Mouse (Mus musculus): ENCODE results near the gene Sema3a. TPM values are rescaled to one million over a fixed set of nuclear protein-coding genes. Genes with fewer than 3 reads are reported as not detected.

The Sema3a gene
- polyA plus RNA-seq, 1 experiment from 2014 or later: 42.1 TPM

DNA sequence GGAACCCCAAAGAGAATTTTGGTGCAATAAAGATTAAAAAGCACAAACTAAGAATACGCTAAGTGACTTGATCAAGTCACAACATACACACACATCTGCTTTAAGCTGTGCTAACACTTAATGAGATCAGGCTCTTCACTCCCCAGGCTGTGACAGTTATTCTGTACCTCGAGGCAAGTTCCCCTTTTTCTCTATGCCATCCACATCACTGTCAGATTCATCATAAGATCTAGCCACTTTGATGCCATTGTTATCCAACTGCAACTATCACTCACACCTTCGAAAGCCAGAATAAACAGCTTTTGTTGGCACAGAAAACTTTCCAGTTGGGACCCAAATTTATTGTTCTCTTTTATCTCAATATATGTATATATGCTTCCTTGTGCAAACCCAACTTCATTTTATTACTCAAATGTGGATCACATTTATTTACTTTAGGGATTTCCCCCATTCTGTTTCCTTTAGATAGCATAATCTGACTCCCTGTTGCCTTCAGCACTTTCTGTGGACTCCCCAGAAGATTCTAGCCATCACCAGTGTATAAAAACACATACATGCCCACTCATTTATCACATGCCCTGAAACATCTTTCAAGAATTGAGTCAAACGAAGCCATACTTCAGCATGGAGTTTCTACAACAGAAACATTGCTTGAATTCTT, 380.8 kb downstream of the Sema3a start:
- Histone ChIP-seq H3K4me3 (ENCODE audit: low read depth, low read length) (no peak overlapping the region), H3K9me3 (ENCODE audit: control insufficient read depth, low read depth, low read length) (no peaks in the 10 kb centered on the region), H3K4me1 (ENCODE audit: control insufficient read depth, insufficient read depth, low read length) (no peaks in the 10 kb centered on the region), H3K27ac (ENCODE audit: low read length) (no peak overlapping the region), H3K4me2 (replicated peaks; ENCODE audit: low read depth, low read length) (no peak overlapping the region), H3K36me3 (ENCODE audit: control insufficient read depth, insufficient read depth, low read length) (no peaks in the 10 kb centered on the region), H3K27me3 (ENCODE audit: control insufficient read depth, insufficient read depth, low read length) (no peaks in the 10 kb centered on the region), H3K9ac (replicated peaks; ENCODE audit: low read depth, low read length) (no peak overlapping the region)
- WGBS: 55% methylated on average over 4 of the region's 4 CpGs
- ATAC-seq (ENCODE audit: insufficient number of reproducible peaks, insufficient read depth, low FRiP score, low read depth): no peak

DNA sequence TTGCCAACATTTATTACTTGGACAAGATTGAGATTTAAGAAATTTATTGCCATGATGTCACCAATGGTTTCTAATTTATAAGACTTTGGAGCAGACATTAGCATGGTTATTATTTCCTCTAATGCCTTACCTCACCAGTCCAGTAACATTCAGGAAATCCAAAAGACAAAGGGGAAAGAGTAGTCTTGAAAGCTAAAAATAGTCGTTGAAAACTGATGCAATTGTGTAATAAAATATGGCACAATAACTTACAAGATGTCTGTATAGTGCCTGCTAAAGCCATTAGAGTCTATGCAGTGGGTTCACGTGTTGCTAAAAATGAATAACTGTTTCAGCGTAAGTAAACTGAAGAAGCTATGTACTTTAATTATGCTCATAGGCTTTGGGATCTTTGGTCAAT, 383.9 kb downstream of the Sema3a start:
- Histone ChIP-seq H3K9ac (replicated peaks; ENCODE audit: low read depth, low read length) (no peak overlapping the region), H3K36me3 (ENCODE audit: control insufficient read depth, insufficient read depth, low read length) (no peaks in the 10 kb centered on the region), H3K4me1 (ENCODE audit: control insufficient read depth, insufficient read depth, low read length) (no peaks in the 10 kb centered on the region), H3K9me3 (ENCODE audit: control insufficient read depth, low read depth, low read length) (no peaks in the 10 kb centered on the region), H3K27me3 (ENCODE audit: control insufficient read depth, insufficient read depth, low read length) (no peaks in the 10 kb centered on the region), H3K4me2 (replicated peaks; ENCODE audit: low read depth, low read length) (no peak overlapping the region), H3K27ac (ENCODE audit: low read length) (no peak overlapping the region), H3K4me3 (ENCODE audit: low read depth, low read length) (no peak overlapping the region)
- WGBS: 76% methylated on average over 3 of the region's 3 CpGs
- ATAC-seq (ENCODE audit: insufficient number of reproducible peaks, insufficient read depth, low FRiP score, low read depth): no peak

DNA sequence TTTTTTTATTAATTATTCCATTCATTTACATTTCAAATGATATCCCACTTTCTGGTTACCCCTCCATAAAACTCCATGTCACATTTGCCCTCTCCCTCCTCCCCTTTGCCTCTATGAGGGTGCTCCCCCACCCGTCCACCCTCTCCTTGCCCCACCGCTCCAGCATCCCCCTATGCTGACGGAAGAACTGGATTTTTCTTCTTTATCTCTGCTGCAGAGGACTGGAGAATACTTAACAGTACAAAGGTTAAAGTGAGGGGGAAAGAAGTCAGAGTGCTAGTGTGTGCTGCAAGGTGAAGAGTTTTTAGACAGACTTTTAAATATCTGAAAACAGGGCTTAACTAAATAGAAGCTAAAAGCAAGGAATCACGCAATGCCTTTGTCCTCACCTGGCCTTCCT, 391.8 kb downstream of the Sema3a start:
- Histone ChIP-seq H3K4me2 (replicated peaks; ENCODE audit: low read depth, low read length) (no peak overlapping the region), H3K27ac (ENCODE audit: low read length) (no peak overlapping the region), H3K36me3 (ENCODE audit: control insufficient read depth, insufficient read depth, low read length) (no peaks in the 10 kb centered on the region), H3K27me3 (ENCODE audit: control insufficient read depth, insufficient read depth, low read length) (no peaks in the 10 kb centered on the region), H3K9me3 (ENCODE audit: control insufficient read depth, low read depth, low read length) (no peaks in the 10 kb centered on the region), H3K9ac (replicated peaks; ENCODE audit: low read depth, low read length) (no peak overlapping the region), H3K4me3 (ENCODE audit: low read depth, low read length) (no peak overlapping the region), H3K4me1 (ENCODE audit: control insufficient read depth, insufficient read depth, low read length) (no peaks in the 10 kb centered on the region)
- WGBS: 75% methylated on average over 4 of the region's 4 CpGs
- no peak for ATAC-seq (ENCODE audit: insufficient number of reproducible peaks, insufficient read depth, low FRiP score, low read depth)

DNA sequence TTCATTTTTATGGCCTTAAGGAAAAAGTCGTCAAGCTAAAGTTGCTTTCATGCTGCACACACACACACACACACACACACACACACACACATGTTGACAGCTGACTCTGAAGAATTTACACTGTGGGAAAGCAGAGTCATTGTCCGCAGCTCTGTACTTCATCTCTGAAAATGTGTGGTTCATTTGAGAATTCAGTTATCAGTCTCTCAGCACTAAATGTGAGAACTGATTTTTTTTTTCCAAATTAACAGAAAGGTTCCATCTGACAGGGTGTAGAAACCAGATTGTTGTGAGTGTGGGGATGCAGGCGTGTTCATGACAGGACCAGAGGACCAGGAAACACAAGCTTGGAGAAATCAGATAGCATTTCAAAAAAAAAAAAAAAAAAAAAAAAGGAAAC, 400.4 kb downstream of the Sema3a start:
- Histone ChIP-seq H3K4me2 (replicated peaks; ENCODE audit: low read depth, low read length) (no peak overlapping the region), H3K9ac (replicated peaks; ENCODE audit: low read depth, low read length) (no peak overlapping the region), H3K27ac (ENCODE audit: low read length) (no peak overlapping the region), H3K27me3 (ENCODE audit: control insufficient read depth, insufficient read depth, low read length) (no peaks in the 10 kb centered on the region), H3K4me1 (ENCODE audit: control insufficient read depth, insufficient read depth, low read length) (no peaks in the 10 kb centered on the region), H3K9me3 (ENCODE audit: control insufficient read depth, low read depth, low read length) (no peaks in the 10 kb centered on the region), H3K36me3 (ENCODE audit: control insufficient read depth, insufficient read depth, low read length) (no peaks in the 10 kb centered on the region), H3K4me3 (ENCODE audit: low read depth, low read length) (no peak overlapping the region)
- ATAC-seq (ENCODE audit: insufficient number of reproducible peaks, insufficient read depth, low FRiP score, low read depth): no peak
- WGBS: 70% methylated on average over 3 of the region's 3 CpGs

DNA sequence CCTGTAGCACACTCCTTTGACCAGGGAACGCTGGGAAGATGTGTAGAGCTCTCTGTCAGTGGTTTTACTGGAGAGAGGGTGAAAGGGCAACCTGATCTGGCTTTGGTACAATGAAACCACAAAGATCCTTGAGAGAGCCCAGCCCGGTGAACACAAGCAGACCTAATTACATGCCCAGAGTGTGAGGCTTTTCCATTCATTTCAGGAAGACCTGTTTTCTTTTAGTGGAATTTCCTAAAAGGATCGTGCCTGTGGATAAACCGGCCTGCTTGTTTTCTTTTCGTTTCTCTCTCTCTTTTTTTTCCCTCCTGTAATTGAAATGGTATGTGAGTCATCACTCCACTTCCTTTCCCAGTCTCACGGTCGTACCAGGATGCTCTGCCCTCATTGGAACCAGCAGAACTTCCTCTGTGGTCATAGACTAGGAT, 401.8 kb downstream of the Sema3a start:
- Histone ChIP-seq H3K4me2 (replicated peaks; ENCODE audit: low read depth, low read length) (no peak overlapping the region), H3K9me3 (ENCODE audit: control insufficient read depth, low read depth, low read length) (no peaks in the 10 kb centered on the region), H3K36me3 (ENCODE audit: control insufficient read depth, insufficient read depth, low read length) (no peaks in the 10 kb centered on the region), H3K4me1 (ENCODE audit: control insufficient read depth, insufficient read depth, low read length) (no peaks in the 10 kb centered on the region), H3K9ac (replicated peaks; ENCODE audit: low read depth, low read length) (no peak overlapping the region), H3K4me3 (ENCODE audit: low read depth, low read length) (no peak overlapping the region), H3K27me3 (ENCODE audit: control insufficient read depth, insufficient read depth, low read length) (no peaks in the 10 kb centered on the region), H3K27ac (ENCODE audit: low read length) (no peak overlapping the region)
- no peak for ATAC-seq (ENCODE audit: insufficient number of reproducible peaks, insufficient read depth, low FRiP score, low read depth)
- 44% methylated on average over 7 of the region's 7 CpGs for WGBS

DNA sequence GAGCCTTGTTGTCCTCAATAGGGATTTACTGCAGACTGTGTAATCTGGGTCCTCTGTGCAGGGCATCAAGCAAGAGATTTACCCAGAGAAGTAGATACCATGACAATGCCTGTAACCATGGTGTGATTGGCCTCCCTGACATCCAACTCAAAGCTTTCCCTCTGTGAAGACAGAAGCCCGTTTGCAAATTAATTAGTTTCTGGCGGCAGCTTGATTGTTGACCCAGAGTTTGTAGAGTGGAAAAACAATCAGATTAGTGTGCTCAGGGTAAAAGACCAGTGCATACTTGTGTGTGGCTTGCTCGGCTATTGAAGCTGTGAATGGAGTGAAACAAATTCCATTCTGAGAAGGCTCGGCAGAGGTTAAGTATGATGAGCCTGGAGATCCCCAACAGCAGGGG, 404.0 kb downstream of the Sema3a start:
- Histone ChIP-seq H3K27me3 (ENCODE audit: control insufficient read depth, insufficient read depth, low read length) (no peaks in the 10 kb centered on the region), H3K36me3 (ENCODE audit: control insufficient read depth, insufficient read depth, low read length) (no peaks in the 10 kb centered on the region), H3K27ac (ENCODE audit: low read length) (no peak overlapping the region), H3K9ac (replicated peaks; ENCODE audit: low read depth, low read length) (no peak overlapping the region), H3K4me1 (ENCODE audit: control insufficient read depth, insufficient read depth, low read length) (no peaks in the 10 kb centered on the region), H3K4me3 (ENCODE audit: low read depth, low read length) (no peak overlapping the region), H3K9me3 (ENCODE audit: control insufficient read depth, low read depth, low read length) (no peaks in the 10 kb centered on the region), H3K4me2 (replicated peaks; ENCODE audit: low read depth, low read length) (no peak overlapping the region)
- no peak for ATAC-seq (ENCODE audit: insufficient number of reproducible peaks, insufficient read depth, low FRiP score, low read depth)
- 29% methylated on average over 4 of the region's 4 CpGs for WGBS

DNA sequence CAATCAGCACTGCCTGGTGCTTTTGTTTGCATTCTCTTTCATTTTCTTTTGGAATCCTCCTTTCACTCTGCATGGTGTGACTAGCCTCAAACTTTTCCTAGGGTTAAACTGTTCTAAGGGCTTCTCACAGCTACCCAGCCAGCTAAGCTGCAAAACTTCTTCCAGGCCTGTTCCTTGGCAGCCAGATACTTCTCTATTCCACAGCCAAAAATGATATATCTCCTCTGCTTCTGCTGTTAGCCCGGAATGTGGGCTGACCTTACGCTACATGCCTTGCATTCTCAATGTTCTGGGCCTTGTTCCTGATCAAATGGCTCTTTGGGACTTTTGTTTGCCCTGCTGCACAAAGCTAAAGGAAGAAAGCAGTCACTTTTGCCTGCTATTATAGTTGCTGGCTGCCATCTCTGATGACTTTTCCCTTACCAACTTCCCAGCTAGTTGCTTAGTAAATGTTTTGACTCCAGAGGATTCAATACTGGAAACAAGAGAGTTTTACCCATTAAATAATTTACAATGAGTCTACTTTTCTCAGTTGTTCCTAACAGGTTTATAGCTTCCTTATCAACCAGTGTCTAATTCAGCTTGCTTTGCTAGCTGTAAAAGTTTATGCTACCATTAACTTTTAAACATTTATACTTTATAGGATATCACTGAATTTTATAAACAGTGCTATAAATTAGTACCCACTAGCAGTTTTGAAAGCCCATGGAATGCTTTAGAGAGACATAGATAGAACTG, 422.4 kb downstream of the Sema3a start:
- 20% methylated on average over 2 of the region's 2 CpGs for WGBS
- ATAC-seq (ENCODE audit: insufficient number of reproducible peaks, insufficient read depth, low FRiP score, low read depth): no peak; the same call in 1 of the 2 replicates
- H3K4me1 ChIP-seq (ENCODE audit: control insufficient read depth, insufficient read depth, low read length): peaks cover 5% of the 10 kb centered on the region; the same call in 1 of the 2 replicates
- H3K4me2 ChIP-seq (replicated peaks; ENCODE audit: low read depth, low read length): no peak overlapping the region
- H3K27ac ChIP-seq (ENCODE audit: low read length): peak overlapping the region; percentile 74; the same call in 1 of the 2 replicates
- H3K4me3 ChIP-seq (ENCODE audit: low read depth, low read length): no peak overlapping the region
- no peaks in the 10 kb centered on the region for H3K36me3 ChIP-seq (ENCODE audit: control insufficient read depth, insufficient read depth, low read length)
- H3K9me3 ChIP-seq (ENCODE audit: control insufficient read depth, low read depth, low read length): no peaks in the 10 kb centered on the region
- no peaks in the 10 kb centered on the region for H3K27me3 ChIP-seq (ENCODE audit: control insufficient read depth, insufficient read depth, low read length)
- no peak overlapping the region for H3K9ac ChIP-seq (replicated peaks; ENCODE audit: low read depth, low read length)

DNA sequence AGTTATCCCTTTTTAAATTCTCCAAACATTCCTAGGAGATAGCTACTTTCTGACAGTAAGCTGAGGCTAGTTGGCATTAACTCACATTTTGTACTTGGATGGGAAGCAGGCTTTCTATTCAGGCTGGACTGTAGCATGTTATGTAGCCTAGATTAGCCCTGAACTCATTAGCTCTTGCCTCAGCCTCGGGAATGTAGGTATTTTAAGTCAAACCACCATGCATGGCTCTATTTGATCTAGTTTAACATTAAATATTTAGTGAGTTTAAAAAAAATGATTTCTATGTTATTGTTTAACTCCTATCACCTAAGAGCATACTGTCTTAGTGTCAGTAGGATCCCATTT, 423.0 kb downstream of the Sema3a start:
- no peaks in the 10 kb centered on the region for H3K27me3 ChIP-seq (ENCODE audit: control insufficient read depth, insufficient read depth, low read length)
- H3K4me3 ChIP-seq (ENCODE audit: low read depth, low read length): no peak overlapping the region
- ATAC-seq (ENCODE audit: insufficient number of reproducible peaks, insufficient read depth, low FRiP score, low read depth): no peak
- H3K4me2 ChIP-seq (replicated peaks; ENCODE audit: low read depth, low read length): no peak overlapping the region
- no peaks in the 10 kb centered on the region for H3K36me3 ChIP-seq (ENCODE audit: control insufficient read depth, insufficient read depth, low read length)
- 28% methylated on average over 1 of the region's 1 CpGs for WGBS
- peaks cover 5% of the 10 kb centered on the region; the same call in 1 of the 2 replicates for H3K4me1 ChIP-seq (ENCODE audit: control insufficient read depth, insufficient read depth, low read length)
- H3K27ac ChIP-seq (ENCODE audit: low read length): no peak overlapping the region; the same call in 1 of the 2 replicates
- H3K9ac ChIP-seq (replicated peaks; ENCODE audit: low read depth, low read length): no peak overlapping the region
- no peaks in the 10 kb centered on the region for H3K9me3 ChIP-seq (ENCODE audit: control insufficient read depth, low read depth, low read length)
